Mouse (Mus musculus) myocyte (in vitro differentiated cells): ENCODE measurements at regions not wholly inside any gene's neighbourhood (a gene's known extent, or its start where the extent isn't known, plus 50 kb on each side); places are given as distances from the start of the nearest gene placed in this dataset.

Source experiments
- POLR2A ChIP-seq: IDR thresholded peaks from one replicate; pipeline ENCODE4 v1.6.1; 2011; ENCODE audit warnings: low read depth, mild to moderate bottlenecking, control low read depth, moderate library complexity; ENCODE audit not compliant: insufficient read length
- POLR2AphosphoS2 ChIP-seq: IDR thresholded peaks from one replicate; pipeline ENCODE4 v1.6.1; 2011; ENCODE audit warnings: low read depth, control low read depth; ENCODE audit not compliant: insufficient read length

- TF ChIP-seq POLR2A (no peak), POLR2AphosphoS2 (no peak)
Measured at GRCm38 (mm10) chr4:124451131-124451530, 159.5 kb downstream of the 3100002H09Rik start.
